Mouse (Mus musculus) adrenal gland, postnatal 14 days (tissue): ENCODE measurements at regions not wholly inside any gene's neighbourhood (a gene's known extent, or its start where the extent isn't known, plus 50 kb on each side); places are given as distances from the start of the nearest gene placed in this dataset.

Experiments used
- DNase-seq: peaks from one replicate; pipeline ENCODE4 v3.0.0; 2021; ENCODE audit warnings: mixed read lengths

DNA sequence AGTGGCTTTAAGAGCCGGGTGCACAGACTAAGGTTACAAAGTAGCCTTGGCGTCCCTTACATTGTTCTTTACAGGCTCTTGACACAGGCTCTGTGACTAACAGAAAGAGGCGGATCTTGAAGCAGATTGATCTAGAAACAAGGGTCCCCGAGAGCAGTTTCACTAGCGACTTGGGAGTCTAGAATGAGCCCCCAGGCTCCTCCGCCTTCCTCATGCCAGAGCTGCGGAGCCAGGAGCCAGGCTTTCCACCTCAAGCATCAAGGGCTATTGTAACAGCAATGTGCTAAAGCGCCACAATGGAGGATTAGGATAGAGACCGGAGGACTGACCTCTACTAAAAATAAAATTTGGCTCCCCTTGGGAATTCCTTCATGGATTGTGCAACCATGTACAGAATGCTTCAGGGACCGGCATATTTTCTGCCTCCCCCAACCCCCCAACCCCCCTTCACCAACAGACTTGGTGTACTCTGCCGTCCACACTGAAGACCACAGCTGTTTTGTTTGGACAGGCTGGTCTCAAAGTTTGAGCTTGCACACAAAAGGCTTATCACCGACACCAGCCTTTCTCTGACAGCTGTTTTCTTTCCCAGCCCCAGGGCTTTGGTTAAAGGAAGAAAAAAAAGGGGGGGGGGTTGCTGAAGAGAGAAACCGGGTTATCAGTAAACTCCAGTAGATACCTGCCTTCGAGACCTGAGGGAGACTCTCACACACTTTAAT, 60.2 kb upstream of the Gm10295 start:
- peak; percentile 25 for DNase-seq

GRCm38 (mm10) chr7:71409903-71410302, 58.6 kb upstream of the Gm10295 start:
- no peak for DNase-seq

DNA sequence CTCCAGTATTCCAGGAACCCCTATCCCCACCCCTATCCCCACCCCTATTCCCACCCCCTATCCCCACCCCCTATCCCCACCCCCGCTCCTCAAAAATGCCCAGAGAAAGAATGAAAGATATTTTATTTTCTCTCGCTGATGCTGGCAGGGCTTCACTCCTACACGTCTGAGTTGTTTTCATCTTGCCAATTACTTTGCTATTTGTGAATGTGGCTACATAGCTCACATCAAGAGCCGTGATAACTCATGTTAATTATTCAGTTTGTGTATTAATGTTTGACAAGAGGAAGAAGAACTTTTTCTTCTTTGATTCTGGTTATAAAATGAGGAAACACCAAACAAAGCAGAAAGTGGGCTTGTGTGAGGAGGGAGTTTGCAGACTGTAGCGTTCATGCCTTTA, 57.8 kb upstream of the Gm10295 start:
- DNase-seq = no peak

GRCm38 (mm10) chr7:71406283-71406682, 55.0 kb upstream of the Gm10295 start:
- no peak for DNase-seq
